Mouse (Mus musculus): ENCODE measurements at regions not wholly inside any gene's neighbourhood (a gene's known extent, or its start where the extent isn't known, plus 50 kb on each side); places are given as distances from the start of the nearest gene placed in this dataset.

- no peak for DNase-seq (ENCODE audit: low read depth, low spot score)
- Histone ChIP-seq H3K27me3 (ENCODE audit: control insufficient read depth, insufficient read depth, low read length, poor library complexity, severe bottlenecking) (no peaks in the 10 kb centered on the region), H3K36me3 (ENCODE audit: control insufficient read depth, insufficient read depth, low read length, poor library complexity, severe bottlenecking) (no peaks in the 10 kb centered on the region)
Measured at GRCm38 (mm10) chr6:100424181-100424580, 136.9 kb upstream of the Rybp start.

GRCm38 (mm10) chr6:100423636-100424035 lies 136.4 kb upstream of the Rybp start:
- no peak for DNase-seq (ENCODE audit: low read depth, low spot score)
- Histone ChIP-seq H3K36me3 (ENCODE audit: control insufficient read depth, insufficient read depth, low read length, poor library complexity, severe bottlenecking) (no peaks in the 10 kb centered on the region), H3K27me3 (ENCODE audit: control insufficient read depth, insufficient read depth, low read length, poor library complexity, severe bottlenecking) (no peaks in the 10 kb centered on the region)

GRCm38 (mm10) chr6:100422603-100423002 lies 135.3 kb upstream of the Rybp start:
- H3K27me3 ChIP-seq (ENCODE audit: control insufficient read depth, insufficient read depth, low read length, poor library complexity, severe bottlenecking): no peaks in the 10 kb centered on the region
- H3K36me3 ChIP-seq (ENCODE audit: control insufficient read depth, insufficient read depth, low read length, poor library complexity, severe bottlenecking): no peaks in the 10 kb centered on the region
- no peak for DNase-seq (ENCODE audit: low read depth, low spot score)

DNA sequence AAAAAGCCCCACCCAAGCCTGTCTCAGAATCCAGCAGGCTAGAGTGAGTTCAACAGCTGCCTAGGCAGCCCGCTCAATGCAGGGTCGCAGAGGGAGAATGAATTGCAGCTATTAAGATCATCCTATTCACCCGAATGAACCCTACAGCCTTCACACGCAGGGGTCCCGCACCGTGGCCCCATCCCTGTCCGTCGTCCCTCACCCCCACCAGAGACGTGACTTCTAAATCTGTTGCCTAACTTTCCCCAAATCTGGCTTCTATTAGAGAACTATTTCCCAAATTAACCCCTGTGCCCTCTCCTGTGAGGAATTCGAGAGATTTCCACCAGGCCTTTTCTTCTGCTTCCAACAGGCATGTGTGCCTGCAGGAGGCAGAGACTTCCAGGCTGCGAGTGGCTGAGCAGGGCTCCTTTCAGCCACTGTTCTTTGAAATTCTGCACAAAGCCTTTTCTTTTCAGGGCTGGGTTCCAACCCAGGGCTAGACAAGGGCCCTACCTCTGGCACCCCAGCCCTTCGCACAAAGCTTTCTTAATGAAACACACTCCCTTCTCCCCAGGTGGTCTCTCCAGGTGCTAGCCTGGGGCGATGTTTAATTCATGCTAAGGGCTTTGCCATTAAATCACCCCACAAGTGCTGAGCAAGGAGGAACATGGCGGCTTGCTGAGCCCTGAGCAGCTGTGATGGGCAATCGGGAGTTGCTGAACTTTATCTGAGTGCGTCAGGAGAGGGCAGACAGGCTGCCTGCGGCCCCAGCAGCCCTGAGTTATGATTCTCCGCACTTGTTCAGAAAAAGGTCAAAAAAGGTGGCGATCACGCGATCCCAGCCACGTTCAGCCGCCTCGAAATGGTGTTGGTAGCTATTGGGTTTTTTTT lies 134.7 kb upstream of the Rybp start:
- Histone ChIP-seq H3K36me3 (ENCODE audit: control insufficient read depth, insufficient read depth, low read length, poor library complexity, severe bottlenecking) (no peaks in the 10 kb centered on the region), H3K27me3 (ENCODE audit: control insufficient read depth, insufficient read depth, low read length, poor library complexity, severe bottlenecking) (no peaks in the 10 kb centered on the region)
- DNase-seq (ENCODE audit: low read depth, low spot score): no peak

DNA sequence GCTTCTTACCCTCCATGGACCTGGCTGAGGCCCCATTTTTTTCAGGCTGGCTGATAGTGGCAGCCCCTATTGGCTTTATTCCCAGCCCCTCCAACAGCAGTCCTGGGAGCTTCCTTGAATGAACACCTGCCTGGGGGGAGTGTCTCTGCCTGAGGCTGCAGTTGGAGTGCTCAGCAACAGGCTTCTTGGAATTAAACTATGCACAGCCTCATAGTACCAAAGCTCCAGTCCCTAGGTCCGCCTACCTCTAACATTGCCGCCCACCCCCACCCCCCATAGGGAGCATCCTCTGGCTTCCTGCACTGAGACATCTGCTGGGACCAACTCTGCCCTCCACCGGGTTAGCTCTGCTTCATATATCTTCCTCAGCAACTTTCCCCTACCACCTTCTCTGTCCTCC lies 133.3 kb upstream of the Rybp start:
- H3K36me3 ChIP-seq (ENCODE audit: control insufficient read depth, insufficient read depth, low read length, poor library complexity, severe bottlenecking): no peaks in the 10 kb centered on the region
- no peak for DNase-seq (ENCODE audit: low read depth, low spot score)
- H3K27me3 ChIP-seq (ENCODE audit: control insufficient read depth, insufficient read depth, low read length, poor library complexity, severe bottlenecking): no peaks in the 10 kb centered on the region

- H3K36me3 ChIP-seq (ENCODE audit: control insufficient read depth, insufficient read depth, low read length, poor library complexity, severe bottlenecking): no peaks in the 10 kb centered on the region
- no peaks in the 10 kb centered on the region for H3K27me3 ChIP-seq (ENCODE audit: control insufficient read depth, insufficient read depth, low read length, poor library complexity, severe bottlenecking)
- DNase-seq (ENCODE audit: low read depth, low spot score): no peak
Measured at GRCm38 (mm10) chr6:100419782-100420540, 132.7 kb upstream of the Rybp start.

GRCm38 (mm10) chr6:100416046-100416445 lies 128.8 kb upstream of the Rybp start:
- peak; percentile 57 for DNase-seq (ENCODE audit: low read depth, low spot score)
- Histone ChIP-seq H3K36me3 (ENCODE audit: control insufficient read depth, insufficient read depth, low read length, poor library complexity, severe bottlenecking) (no peaks in the 10 kb centered on the region), H3K27me3 (ENCODE audit: control insufficient read depth, insufficient read depth, low read length, poor library complexity, severe bottlenecking) (no peaks in the 10 kb centered on the region)

GRCm38 (mm10) chr6:100415514-100415913 lies 128.2 kb upstream of the Rybp start:
- H3K36me3 ChIP-seq (ENCODE audit: control insufficient read depth, insufficient read depth, low read length, poor library complexity, severe bottlenecking): no peaks in the 10 kb centered on the region

GRCm38 (mm10) chr6:100414836-100415235 lies 127.6 kb upstream of the Rybp start:
- peak; percentile 59 for DNase-seq (ENCODE audit: low read depth, low spot score)
- no peaks in the 10 kb centered on the region for H3K27me3 ChIP-seq (ENCODE audit: control insufficient read depth, insufficient read depth, low read length, poor library complexity, severe bottlenecking)
- no peaks in the 10 kb centered on the region for H3K36me3 ChIP-seq (ENCODE audit: control insufficient read depth, insufficient read depth, low read length, poor library complexity, severe bottlenecking)

More at GRCm38 (mm10) chr6:100415514-100415913, 128.2 kb upstream of the Rybp start:
- no peaks in the 10 kb centered on the region for H3K27me3 ChIP-seq (ENCODE audit: control insufficient read depth, insufficient read depth, low read length, poor library complexity, severe bottlenecking)
- DNase-seq (ENCODE audit: low read depth, low spot score): no peak

DNA sequence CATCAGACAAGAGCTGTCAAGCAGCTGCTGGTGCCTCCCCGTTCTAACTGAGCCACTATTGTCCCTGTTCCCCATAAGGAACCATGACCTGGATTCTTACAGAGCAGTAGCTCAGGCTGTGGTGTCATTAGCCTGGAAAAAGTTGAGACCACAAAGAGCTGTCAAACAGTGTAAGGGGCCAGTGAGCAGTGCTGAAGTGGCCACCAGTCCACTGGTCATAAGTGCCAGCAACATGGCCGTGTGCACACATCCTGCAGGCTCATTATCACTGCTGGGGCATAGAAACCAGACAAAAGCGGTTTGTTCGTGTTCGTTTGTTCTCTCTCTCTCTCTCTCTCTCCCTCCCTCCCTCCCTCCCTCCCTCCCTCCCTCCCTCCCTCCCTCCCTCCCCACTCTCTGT lies 125.2 kb upstream of the Rybp start:
- DNase-seq (ENCODE audit: low read depth, low spot score): no peak

GRCm38 (mm10) chr6:100411968-100412367 lies 124.7 kb upstream of the Rybp start:
- Histone ChIP-seq H3K27me3 (ENCODE audit: control insufficient read depth, insufficient read depth, low read length, poor library complexity, severe bottlenecking) (no peaks in the 10 kb centered on the region), H3K36me3 (ENCODE audit: control insufficient read depth, insufficient read depth, low read length, poor library complexity, severe bottlenecking) (no peaks in the 10 kb centered on the region)
- DNase-seq (ENCODE audit: low read depth, low spot score): no peak

More for the DNA sequence above, 125.2 kb upstream of the Rybp start:
- Histone ChIP-seq H3K36me3 (ENCODE audit: control insufficient read depth, insufficient read depth, low read length, poor library complexity, severe bottlenecking) (no peaks in the 10 kb centered on the region), H3K27me3 (ENCODE audit: control insufficient read depth, insufficient read depth, low read length, poor library complexity, severe bottlenecking) (no peaks in the 10 kb centered on the region)

DNA sequence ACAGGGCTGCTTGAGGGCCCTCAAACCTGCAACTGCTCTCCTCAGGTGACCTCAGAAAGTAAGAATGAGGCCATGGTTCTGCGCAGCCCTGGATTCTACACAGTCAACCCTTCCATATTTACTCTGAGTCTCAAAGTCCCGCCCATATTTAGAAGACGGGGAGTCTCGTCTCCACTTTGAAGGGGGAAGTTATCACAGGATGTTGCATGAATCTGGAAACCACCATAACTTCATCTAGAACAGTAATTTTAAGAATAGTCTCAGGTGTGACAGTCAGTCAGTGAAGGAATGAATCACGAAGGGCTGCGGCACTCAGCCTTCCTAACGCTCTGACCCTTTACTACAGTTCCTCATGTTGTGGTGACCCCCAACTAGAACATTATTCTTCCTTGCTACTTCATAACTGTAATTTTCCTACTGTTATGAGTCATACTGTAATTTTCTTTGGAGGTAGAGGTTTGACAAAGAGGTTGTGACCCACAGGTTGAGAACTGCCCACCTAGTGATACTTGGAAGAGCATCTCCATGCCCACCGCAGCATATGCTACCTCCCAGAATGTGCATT lies 122.9 kb upstream of the Rybp start:
- Histone ChIP-seq H3K36me3 (ENCODE audit: control insufficient read depth, insufficient read depth, low read length, poor library complexity, severe bottlenecking) (no peaks in the 10 kb centered on the region), H3K27me3 (ENCODE audit: control insufficient read depth, insufficient read depth, low read length, poor library complexity, severe bottlenecking) (no peaks in the 10 kb centered on the region)
- DNase-seq (ENCODE audit: low read depth, low spot score): peak; percentile 8

DNA sequence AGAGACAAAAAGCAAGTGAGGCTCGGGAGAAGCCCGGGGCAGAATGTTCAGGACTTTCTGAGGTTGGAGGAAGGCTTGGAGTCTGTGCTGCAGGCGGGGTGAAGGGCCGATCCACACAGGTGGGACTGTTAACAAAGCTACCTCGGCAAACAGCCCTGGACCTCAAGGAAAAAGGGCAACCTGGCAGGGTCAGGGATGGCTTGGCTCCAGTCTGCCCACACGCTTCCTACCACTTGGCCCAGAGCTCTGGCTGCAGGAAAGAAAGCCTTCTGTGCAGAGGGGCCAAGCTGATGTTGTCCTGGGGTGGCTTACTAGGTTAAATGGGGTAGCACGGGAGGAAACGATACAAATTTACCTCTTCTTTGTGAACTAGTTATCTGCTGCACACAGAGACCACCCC lies 121.5 kb upstream of the Rybp start:
- Histone ChIP-seq H3K27me3 (ENCODE audit: control insufficient read depth, insufficient read depth, low read length, poor library complexity, severe bottlenecking) (no peaks in the 10 kb centered on the region), H3K36me3 (ENCODE audit: control insufficient read depth, insufficient read depth, low read length, poor library complexity, severe bottlenecking) (no peaks in the 10 kb centered on the region)
- no peak for DNase-seq (ENCODE audit: low read depth, low spot score)

DNA sequence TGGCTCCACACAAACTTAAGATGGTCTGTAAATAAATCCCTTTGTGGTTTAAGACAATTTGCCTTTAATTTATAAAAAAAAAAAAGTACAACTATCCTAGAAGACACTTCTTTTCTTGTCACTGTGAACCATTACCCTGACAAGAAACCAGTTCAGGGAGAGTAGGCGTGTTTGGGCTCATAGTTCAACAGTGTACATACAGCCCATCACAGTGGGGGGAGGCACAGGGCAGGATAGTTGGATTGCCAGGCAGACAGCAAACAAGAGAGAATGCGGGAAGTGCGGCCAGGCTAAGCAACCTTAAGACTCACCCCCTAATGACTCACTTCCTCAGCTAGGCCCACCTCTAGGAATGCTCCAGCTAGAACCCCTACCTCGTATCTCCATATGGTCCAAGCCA lies 119.2 kb upstream of the Rybp start:
- no peaks in the 10 kb centered on the region for H3K27me3 ChIP-seq (ENCODE audit: control insufficient read depth, insufficient read depth, low read length, poor library complexity, severe bottlenecking)
- DNase-seq (ENCODE audit: low read depth, low spot score): no peak
- no peaks in the 10 kb centered on the region for H3K36me3 ChIP-seq (ENCODE audit: control insufficient read depth, insufficient read depth, low read length, poor library complexity, severe bottlenecking)

DNA sequence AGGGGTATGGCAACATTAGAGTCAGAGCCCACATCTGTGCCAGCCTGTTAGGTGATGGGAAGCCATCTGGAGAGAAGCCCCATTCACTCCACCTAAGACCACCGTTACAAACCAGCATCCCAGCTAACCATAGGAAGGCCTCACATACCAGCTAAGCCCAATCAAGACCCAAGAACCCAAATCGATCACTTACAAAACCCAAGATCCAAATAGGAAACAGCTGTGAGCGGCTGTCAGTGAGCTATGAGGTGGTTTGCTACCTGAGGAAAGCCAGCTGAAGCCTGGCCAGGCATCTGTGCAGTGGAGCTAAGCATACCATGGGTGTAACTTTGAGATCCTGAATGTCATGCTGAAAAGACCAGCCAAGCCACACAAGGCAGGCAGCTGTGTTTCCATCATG lies 116.9 kb upstream of the Rybp start:
- Histone ChIP-seq H3K27me3 (ENCODE audit: control insufficient read depth, insufficient read depth, low read length, poor library complexity, severe bottlenecking) (no peaks in the 10 kb centered on the region), H3K36me3 (ENCODE audit: control insufficient read depth, insufficient read depth, low read length, poor library complexity, severe bottlenecking) (no peaks in the 10 kb centered on the region)
- DNase-seq (ENCODE audit: low read depth, low spot score): no peak
